Mouse (Mus musculus): ENCODE data around the gene Serinc5. TPM values are rescaled to one million over a fixed set of nuclear protein-coding genes. Genes with fewer than 3 reads are reported as not detected.
A peak's percentile ranks its signal among the peaks of the same experiment; 100 is the strongest.
"Not testable (repeated sequence)": the region's sequence is repeated elsewhere in the genome, so short reads cannot be mapped to it uniquely, and the experiment has no call there.

Gene Serinc5
- polyA plus RNA-seq, 1 experiment from 2014 or later: 9.7 TPM

- no peaks in the 10 kb centered on the region for H3K36me3 ChIP-seq (ENCODE audit: control insufficient read depth, insufficient read depth, low read length)
- H3K4me3 ChIP-seq (ENCODE audit: low read depth, low read length): no peak overlapping the region
- ATAC-seq (ENCODE audit: low FRiP score): no peak
- no peak for DNase-seq (ENCODE audit: low spot score, missing footprints)
- no peaks in the 10 kb centered on the region; the same call in 1 of the 2 replicates for H3K9me3 ChIP-seq (ENCODE audit: control insufficient read depth, low read length)
- no peaks in the 10 kb centered on the region for H3K27me3 ChIP-seq (ENCODE audit: control insufficient read depth, insufficient read depth, low read length)
- no peak overlapping the region for H3K9ac ChIP-seq (ENCODE audit: low read length)
- no peak overlapping the region for H3K4me2 ChIP-seq
- 87% methylated on average over 4 of the region's 4 CpGs for WGBS
- no peak overlapping the region for H3K27ac ChIP-seq (ENCODE audit: low read depth, low read length)
- H3K4me1 ChIP-seq (ENCODE audit: control insufficient read depth, insufficient read depth, low read length): no peaks in the 10 kb centered on the region
Observed at GRCm38 (mm10) chr13:92683464-92683863, 72.6 kb downstream of the Serinc5 start.

- Histone ChIP-seq H3K9me3 (ENCODE audit: control insufficient read depth, low read length) (no peaks in the 10 kb centered on the region; the same call in 1 of the 2 replicates), H3K27ac (ENCODE audit: low read depth, low read length) (no peak overlapping the region), H3K36me3 (ENCODE audit: control insufficient read depth, insufficient read depth, low read length) (no peaks in the 10 kb centered on the region), H3K4me1 (ENCODE audit: control insufficient read depth, insufficient read depth, low read length) (no peaks in the 10 kb centered on the region), H3K4me2 (no peak overlapping the region), H3K27me3 (ENCODE audit: control insufficient read depth, insufficient read depth, low read length) (no peaks in the 10 kb centered on the region), H3K9ac (ENCODE audit: low read length) (no peak overlapping the region), H3K4me3 (ENCODE audit: low read depth, low read length) (no peak overlapping the region)
- ATAC-seq (ENCODE audit: low FRiP score) (no peak), DNase-seq (ENCODE audit: low spot score, missing footprints) (peak; percentile 51)
- WGBS: 85% methylated on average over 4 of the region's 4 CpGs
Observed at GRCm38 (mm10) chr13:92684310-92684709, 73.4 kb downstream of the Serinc5 start.

GRCm38 (mm10) chr13:92685273-92685672 lies 74.4 kb downstream of the Serinc5 start:
- Histone ChIP-seq H3K4me3 (ENCODE audit: low read depth, low read length) (no peak overlapping the region), H3K9ac (ENCODE audit: low read length) (no peak overlapping the region), H3K4me2 (no peak overlapping the region), H3K27ac (ENCODE audit: low read depth, low read length) (no peak overlapping the region), H3K27me3 (ENCODE audit: control insufficient read depth, insufficient read depth, low read length) (no peaks in the 10 kb centered on the region), H3K36me3 (ENCODE audit: control insufficient read depth, insufficient read depth, low read length) (no peaks in the 10 kb centered on the region), H3K4me1 (ENCODE audit: control insufficient read depth, insufficient read depth, low read length) (no peaks in the 10 kb centered on the region), H3K9me3 (ENCODE audit: control insufficient read depth, low read length) (no peaks in the 10 kb centered on the region; the same call in 1 of the 2 replicates)
- ATAC-seq (ENCODE audit: low FRiP score) (no peak), DNase-seq (ENCODE audit: low spot score, missing footprints) (no peak)
- 93% methylated on average over 4 of the region's 4 CpGs for whole genome bisulfite sequencing

GRCm38 (mm10) chr13:92687151-92687550 lies 76.3 kb downstream of the Serinc5 start:
- H3K9me3 ChIP-seq (ENCODE audit: control insufficient read depth, low read length); H3K27ac ChIP-seq (ENCODE audit: low read depth, low read length); H3K4me1 ChIP-seq (ENCODE audit: control insufficient read depth, insufficient read depth, low read length); H3K4me3 ChIP-seq (ENCODE audit: low read depth, low read length); H3K36me3 ChIP-seq (ENCODE audit: control insufficient read depth, insufficient read depth, low read length); H3K4me2 ChIP-seq; H3K27me3 ChIP-seq (ENCODE audit: control insufficient read depth, insufficient read depth, low read length); ATAC-seq (ENCODE audit: low FRiP score); H3K9ac ChIP-seq (ENCODE audit: low read length): not testable (repeated sequence)
- DNase-seq (ENCODE audit: low spot score, missing footprints): peak; percentile 59
- WGBS: 78% methylated on average over 1 of the region's 1 CpGs

- DNase-seq (ENCODE audit: low spot score, missing footprints) (peak; percentile 47), ATAC-seq (ENCODE audit: low FRiP score) (no peak)
- Histone ChIP-seq H3K4me1 (ENCODE audit: control insufficient read depth, insufficient read depth, low read length) (no peaks in the 10 kb centered on the region), H3K9me3 (ENCODE audit: control insufficient read depth, low read length) (no peaks in the 10 kb centered on the region; the same call in 1 of the 2 replicates), H3K27ac (ENCODE audit: low read depth, low read length) (no peak overlapping the region), H3K4me2 (no peak overlapping the region), H3K4me3 (ENCODE audit: low read depth, low read length) (no peak overlapping the region), H3K27me3 (ENCODE audit: control insufficient read depth, insufficient read depth, low read length) (no peaks in the 10 kb centered on the region), H3K9ac (ENCODE audit: low read length) (no peak overlapping the region), H3K36me3 (ENCODE audit: control insufficient read depth, insufficient read depth, low read length) (no peaks in the 10 kb centered on the region)
- 92% methylated on average over 2 of the region's 2 CpGs for WGBS
Observed at GRCm38 (mm10) chr13:92689061-92689460, 78.2 kb downstream of the Serinc5 start.

GRCm38 (mm10) chr13:92693866-92694550 lies 83.1 kb downstream of the Serinc5 start:
- Histone ChIP-seq H3K27me3 (ENCODE audit: control insufficient read depth, insufficient read depth, low read length) (no peaks in the 10 kb centered on the region), H3K27ac (ENCODE audit: low read depth, low read length) (no peak overlapping the region), H3K9ac (ENCODE audit: low read length) (no peak overlapping the region), H3K36me3 (ENCODE audit: control insufficient read depth, insufficient read depth, low read length) (no peaks in the 10 kb centered on the region), H3K4me3 (ENCODE audit: low read depth, low read length) (no peak overlapping the region), H3K4me1 (ENCODE audit: control insufficient read depth, insufficient read depth, low read length) (0 out of 2 replicates have a peak, but pooled peaks cover 5% of the 10 kb centered on the region), H3K4me2 (no peak overlapping the region), H3K9me3 (ENCODE audit: control insufficient read depth, low read length) (no peaks in the 10 kb centered on the region)
- DNase-seq (ENCODE audit: low spot score, missing footprints) (peak; percentile 41), ATAC-seq (ENCODE audit: low FRiP score) (no peak)
- 83% methylated on average over 10 of the region's 10 CpGs for WGBS

GRCm38 (mm10) chr13:92696491-92696939 lies 85.6 kb downstream of the Serinc5 start:
- DNase-seq (ENCODE audit: low spot score, missing footprints) (peak; percentile 31), ATAC-seq (ENCODE audit: low FRiP score) (no peak)
- no peaks in the 10 kb centered on the region for H3K9me3 ChIP-seq (ENCODE audit: control insufficient read depth, low read length)
- H3K27me3 ChIP-seq (ENCODE audit: control insufficient read depth, insufficient read depth, low read length): no peaks in the 10 kb centered on the region
- no peak overlapping the region for H3K4me3 ChIP-seq (ENCODE audit: low read depth, low read length)
- WGBS: 63% methylated on average over 5 of the region's 5 CpGs
- H3K27ac ChIP-seq (ENCODE audit: low read depth, low read length): no peak overlapping the region
- H3K36me3 ChIP-seq (ENCODE audit: control insufficient read depth, insufficient read depth, low read length): no peaks in the 10 kb centered on the region
- H3K4me2 ChIP-seq: no peak overlapping the region
- H3K4me1 ChIP-seq (ENCODE audit: control insufficient read depth, insufficient read depth, low read length): 0 out of 2 replicates have a peak, but pooled peaks cover 5% of the 10 kb centered on the region
- no peak overlapping the region for H3K9ac ChIP-seq (ENCODE audit: low read length)

GRCm38 (mm10) chr13:92697141-92697540 lies 86.2 kb downstream of the Serinc5 start:
- WGBS: 89% methylated on average over 4 of the region's 4 CpGs
- no peaks in the 10 kb centered on the region for H3K36me3 ChIP-seq (ENCODE audit: control insufficient read depth, insufficient read depth, low read length)
- no peak overlapping the region for H3K4me3 ChIP-seq (ENCODE audit: low read depth, low read length)
- peak; percentile 77 for DNase-seq (ENCODE audit: low spot score, missing footprints)
- no peak for ATAC-seq (ENCODE audit: low FRiP score)
- H3K4me2 ChIP-seq: no peak overlapping the region
- 0 out of 2 replicates have a peak, but pooled peaks cover 5% of the 10 kb centered on the region for H3K4me1 ChIP-seq (ENCODE audit: control insufficient read depth, insufficient read depth, low read length)
- no peaks in the 10 kb centered on the region for H3K9me3 ChIP-seq (ENCODE audit: control insufficient read depth, low read length)
- no peak overlapping the region for H3K9ac ChIP-seq (ENCODE audit: low read length)
- H3K27ac ChIP-seq (ENCODE audit: low read depth, low read length): no peak overlapping the region
- H3K27me3 ChIP-seq (ENCODE audit: control insufficient read depth, insufficient read depth, low read length): no peaks in the 10 kb centered on the region

- Histone ChIP-seq H3K36me3 (ENCODE audit: control insufficient read depth, insufficient read depth, low read length) (no peaks in the 10 kb centered on the region), H3K4me2 (no peak overlapping the region), H3K9ac (ENCODE audit: low read length) (no peak overlapping the region), H3K27ac (ENCODE audit: low read depth, low read length) (no peak overlapping the region), H3K27me3 (ENCODE audit: control insufficient read depth, insufficient read depth, low read length) (no peaks in the 10 kb centered on the region), H3K4me3 (ENCODE audit: low read depth, low read length) (no peak overlapping the region), H3K4me1 (ENCODE audit: control insufficient read depth, insufficient read depth, low read length) (peaks cover 12% of the 10 kb centered on the region), H3K9me3 (ENCODE audit: control insufficient read depth, low read length) (no peaks in the 10 kb centered on the region)
- ATAC-seq (ENCODE audit: low FRiP score): no peak
- DNase-seq (ENCODE audit: low spot score, missing footprints): peak; percentile 81
- 58% methylated on average over 9 of the region's 9 CpGs for WGBS
Observed at GRCm38 (mm10) chr13:92698781-92699180, 87.9 kb downstream of the Serinc5 start.

Measured in midbrain, embryonic 11.5 days (tissue).